ENCODE assay signal across 8 mouse cellular contexts in the genomic region with DNA sequence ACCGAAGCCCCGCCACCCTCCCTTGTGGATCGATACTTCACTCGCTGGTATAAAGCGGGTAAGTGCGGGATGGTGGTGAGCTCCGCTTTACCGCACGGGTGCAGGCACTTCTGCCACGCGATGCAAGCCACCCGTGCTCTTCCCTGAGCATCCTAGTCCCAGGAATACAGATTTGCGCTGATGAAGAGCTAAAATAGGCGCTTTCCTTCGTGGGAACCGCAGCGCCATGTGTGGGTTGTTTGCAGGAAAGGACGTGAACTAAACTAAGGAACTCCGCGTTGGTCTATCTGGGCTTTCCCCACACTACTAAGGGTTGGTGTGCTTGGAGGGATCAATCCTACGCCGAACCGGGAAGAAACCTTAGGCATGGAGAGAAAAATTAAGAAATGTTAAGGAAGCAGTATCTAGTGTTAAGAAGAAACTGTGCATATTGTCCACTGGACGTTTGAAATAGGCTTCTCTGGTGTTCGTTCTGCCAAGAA. TPM values are rescaled to one million over a fixed set of nuclear protein-coding genes. Genes with fewer than 3 reads are reported as not detected.
DNase-seq lines count a peak whose midpoint lies in the region; ATAC-seq and TF ChIP-seq lines count a peak whose summit lies in the region.

No protein-coding gene starts in this region.

- H3K9ac ChIP-seq in CH12.LX (ENCODE audit: insufficient read depth, low read depth), result peak overlapping the region; percentile 75

- no peak for DNase-seq in frontal cortex, postnatal 14 days (ENCODE audit: low spot score in 2 of 2)
- DNase-seq in CH12.LX (ENCODE audit: extremely low read depth), result no peak
- DNase-seq in hindbrain, embryonic 10.5 days (ENCODE audit: low spot score), result no peak
- no peak for DNase-seq in layer of hippocampus, adult 9-10 months (ENCODE audit: low spot score)
- no peak for DNase-seq in natural killer cell, adult 2 months (ENCODE audit: low spot score in 2 of 2)
- no peak for DNase-seq in cerebellum, postnatal 36 days

- peaks cover 10 to 29% of the 10 kb centered on the region in 2 experiments for H3K4me1 ChIP-seq in CH12.LX (ENCODE audit: control insufficient read depth in 1 of 2, insufficient read depth in 2 of 2)
- H3K4me1 ChIP-seq in hindbrain, embryonic 10.5 days (replicated peaks), result peaks cover 31% of the 10 kb centered on the region

- H3K27ac ChIP-seq in CH12.LX (ENCODE audit: insufficient read depth, low read depth) (peak overlapping the region; percentile 56), macrophage (0 out of 2 replicates have a peak overlapping the region, but pooled peaks have one; percentile 17)
- peak overlapping the region; percentile 95 for H3K27ac ChIP-seq in hindbrain, embryonic 10.5 days

- no peak for TF ChIP-seq RAD21 in CH12.LX (IDR thresholded peaks at IDR 0.05; ENCODE audit: low read depth, low read length)

- no peak for TF ChIP-seq POLR2A in CH12.LX (IDR thresholded peaks at IDR 0.05; ENCODE audit: low read depth, low read length)

- dilution Hi-C loops in CH12.LX (cut with MboI; ENCODE audit: extremely low pct_ligation_motif_present, extremely low pct_unique_long_range_greater_than_20kb, low sequenced_read_pairs), result no loop called here

- H3K4me3 ChIP-seq in CH12.LX (replicated peaks in 1 of 3; ENCODE audit: low read depth in 2 of 3, low read length in 2 of 3, poor library complexity in 1 of 3) (peak overlapping the region; percentile 88 to 99 (median 95)), macrophage (ENCODE audit: inconsistent target) (peak overlapping the region; percentile 86)
- H3K4me3 ChIP-seq in hindbrain, embryonic 10.5 days, result peak overlapping the region; percentile 99

- no peak for TF ChIP-seq CTCF in CH12.LX (conservative IDR thresholded peaks at IDR 0.05 in 1 of 2, IDR thresholded peaks at IDR 0.05 in 1 of 2; ENCODE audit: low read depth in 2 of 2, low read length in 2 of 2)

- no peak for TF ChIP-seq EP300 in CH12.LX (IDR thresholded peaks at IDR 0.05; ENCODE audit: low read length)

- peaks cover 34 to 70% of the 10 kb centered on the region in 2 experiments for H3K36me3 ChIP-seq in CH12.LX (replicated peaks in 1 of 2; ENCODE audit: control insufficient read depth in 1 of 2, insufficient read depth in 1 of 2, low read length in 1 of 2)
- H3K36me3 ChIP-seq in hindbrain, embryonic 10.5 days, result peaks cover 67% of the 10 kb centered on the region
- peaks cover 15% of the 10 kb centered on the region for H3K36me3 ChIP-seq in macrophage (ENCODE audit: inconsistent target)

- H3K79me2 ChIP-seq in CH12.LX (replicated peaks; ENCODE audit: control insufficient read depth, extremely low read depth, insufficient read depth, poor library complexity, severe bottlenecking) (peaks cover 36% of the 10 kb centered on the region), macrophage (ENCODE audit: inconsistent target) (peaks cover 24% of the 10 kb centered on the region)

- in situ Hi-C loops in CH12.LX (cut with MboI; ENCODE audit: low pct_ligation_motif_present, low pct_unique_long_range_greater_than_20kb, low sequenced_read_pairs), result no loop called here

- 3% methylated on average over 25 of the region's 25 CpGs for WGBS in hindbrain, embryonic 10.5 days
- WGBS in macrophage (ENCODE audit: missing documents), result 4% methylated on average over 25 of the region's 25 CpGs

- H3K27me3 ChIP-seq in CH12.LX (replicated peaks), result no peaks in the 10 kb centered on the region
- no peaks in the 10 kb centered on the region for H3K27me3 ChIP-seq in hindbrain, embryonic 10.5 days (ENCODE audit: insufficient read depth, poor library complexity, severe bottlenecking)

- peak; percentile 66 for ATAC-seq in frontal cortex, adult (ENCODE audit: low TSS enrichment)

- no peaks in the 10 kb centered on the region for H3K9me3 ChIP-seq in CH12.LX (replicated peaks; ENCODE audit: low read length)
- no peaks in the 10 kb centered on the region for H3K9me3 ChIP-seq in hindbrain, embryonic 10.5 days

- H3K4me2 ChIP-seq in CH12.LX (ENCODE audit: insufficient read depth, low read depth, poor library complexity, severe bottlenecking), result peak overlapping the region; percentile 86

TF ChIP-seq in CH12.LX, 34 proteins besides CTCF, POLR2A, EP300 and RAD21:
- TF ChIP-seq ZNF384 (IDR thresholded peaks at IDR 0.05; ENCODE audit: low read depth, low read length) (no peak), ZC3H11A (IDR thresholded peaks at IDR 0.05; ENCODE audit: low read depth, low read length) (no peak), MXI1 (IDR thresholded peaks at IDR 0.05; ENCODE audit: low read depth, low read length) (no peak), NRF1 (IDR thresholded peaks at IDR 0.05; ENCODE audit: low read depth, low read length) (no peak), POLR2AphosphoS2 (IDR thresholded peaks at IDR 0.05; ENCODE audit: low read depth, low read length) (no peak), E2F4 (IDR thresholded peaks at IDR 0.05; ENCODE audit: insufficient replicate concordance, low read depth, low read length) (no peak), PAX5 (IDR thresholded peaks at IDR 0.05; ENCODE audit: low read length) (no peak), CHD2 (IDR thresholded peaks at IDR 0.05; ENCODE audit: low read length) (no peak), GABPA (IDR thresholded peaks at IDR 0.05; ENCODE audit: insufficient replicate concordance, low read depth, low read length) (no peak), UBTF (IDR thresholded peaks at IDR 0.05; ENCODE audit: low read depth, low read length) (no peak), HCFC1 (IDR thresholded peaks at IDR 0.05; ENCODE audit: low read depth, low read length) (no peak), IRF4 (IDR thresholded peaks at IDR 0.05; ENCODE audit: low read depth, low read length) (no peak), CHD1 (IDR thresholded peaks at IDR 0.05; ENCODE audit: low read depth, low read length) (no peak), ZMIZ1 (IDR thresholded peaks at IDR 0.05; ENCODE audit: low read depth, low read length) (no peak)

RNA-seq across cellular contexts. Expression of a gene that starts 0.6 kb away (rescaled TPM):
- 8.2 and 11.1 TPM in 2 replicates for total RNA-seq in CH12.LX (2012; rRNA removed)
- total RNA-seq in CH12.LX (2014; rRNA removed), result 6.0 and 7.9 TPM in 2 replicates
- 26.1 and 29.4 TPM in 2 replicates for polyA plus RNA-seq in CH12.LX (2012; ENCODE audit: insufficient read length, low read depth)
- 23.5 and 25.8 TPM in 2 replicates for polyA plus RNA-seq in hindbrain, embryonic 10.5 days (2016; fragmentation: Nextera tagmentation; extraction: Ambion mirVana)
- 1 to 10 TPM; 2.8 to 9.2 (median 4.8) TPM for total RNA-seq in macrophage (2018; cell fraction: chromatin; rRNA removed)
- 1 to 10 TPM; 3.7 to 6.6 (median 5.2) TPM for total RNA-seq in macrophage (2018; cell fraction: cytosol; rRNA removed)
- 10 to 100 TPM in 2 of 26 experiments, 1 to 10 TPM in 24; 3.0 to 11.0 (median 5.5) TPM for total RNA-seq in macrophage (2018; cell fraction: nucleus; rRNA removed)
- polyA plus RNA-seq in macrophage (2018), result 5.0 to 7.7 TPM (median 7.1 TPM) in 3 replicates

RNA-seq across cellular contexts. Expression of a gene that starts 0.6 kb away (rescaled TPM):
- total RNA-seq in CH12.LX (2012; rRNA removed) (58.1 and 68.0 TPM in 2 replicates), CH12.LX (2014; rRNA removed) (88.4 and 98.2 TPM in 2 replicates)
- polyA plus RNA-seq in CH12.LX (2012; ENCODE audit: insufficient read length, low read depth) (54.3 and 58.2 TPM in 2 replicates), macrophage (2018) (10.4 to 24.1 TPM (median 15.0 TPM) in 3 replicates)
- polyA plus RNA-seq in hindbrain, embryonic 10.5 days (2016; fragmentation: Nextera tagmentation; extraction: Ambion mirVana), result 76.2 and 84.3 TPM in 2 replicates
- 10 to 100 TPM; 20.3 to 87.3 (median 52.3) TPM for total RNA-seq in macrophage (2018; cell fraction: chromatin; rRNA removed)
- total RNA-seq in macrophage (2018; cell fraction: cytosol; rRNA removed), result 10 to 100 TPM in 25 of 26 experiments, 1 to 10 TPM in 1; 9.9 to 25.1 (median 17.4) TPM
- total RNA-seq in macrophage (2018; cell fraction: nucleus; rRNA removed), result 10 to 100 TPM; 14.7 to 52.2 (median 30.6) TPM

RNA-seq across cellular contexts. Expression of a gene that starts 59.5 kb away (rescaled TPM):
- total RNA-seq in CH12.LX (2012; rRNA removed) (0.08 and 0.13 TPM in 2 replicates), CH12.LX (2014; rRNA removed) (not detected in 2 replicates)
- polyA plus RNA-seq in CH12.LX (2012; ENCODE audit: insufficient read length, low read depth) (not detected in 2 replicates), macrophage (2018) (not detected in 3 replicates)
- not detected in 2 replicates for polyA plus RNA-seq in hindbrain, embryonic 10.5 days (2016; fragmentation: Nextera tagmentation; extraction: Ambion mirVana)
- not detected for total RNA-seq in macrophage (2018; cell fraction: chromatin; rRNA removed)
- not detected for total RNA-seq in macrophage (2018; cell fraction: cytosol; rRNA removed)
- not detected for total RNA-seq in macrophage (2018; cell fraction: nucleus; rRNA removed)

Comparison
In these comparisons a context has a peak if more than half of its experiments do, and no peak if none do; other contexts are left out.
1. H3K27ac ChIP-seq: peak in every context shown above with its lines; median percentile 95 in hindbrain, embryonic 10.5 days; 56 in CH12.LX; 17 in macrophage.